Mouse (Mus musculus) intestine, embryonic 16.5 days (tissue): ENCODE results near the gene Defa2. TPM values are rescaled to one million over a fixed set of nuclear protein-coding genes. Genes with fewer than 3 reads are reported as not detected.
"Not testable (repeated sequence)": the region's sequence is repeated elsewhere in the genome, so short reads cannot be mapped to it uniquely, and the experiment has no call there.

Experiments used
- ATAC-seq: fragments of 200-750 bp; cut with Nextera tagmentation; 2 replicates; pipeline ENCODE4 v1.8.0; 2017; ENCODE audit warnings: moderate TSS enrichment, moderate library complexity
- H3K27ac ChIP-seq: fragments of 300-500 bp; sonication (generic); 2 replicates; pipeline ENCODE4 v1.5.1; 2014; ENCODE audit warnings: mild to moderate bottlenecking, low read length
- H3K27me3 ChIP-seq: fragments of 300-500 bp; sonication (generic); replicated peaks from 2 replicates; pipeline ENCODE4 v1.6.1; 2014; ENCODE audit warnings: low read length, control low read depth, mixed read lengths; ENCODE audit not compliant: control insufficient read depth, insufficient read depth
- H3K36me3 ChIP-seq: fragments of 300-500 bp; sonication (generic); 2 replicates; pipeline ENCODE4 v1.6.1; 2014; ENCODE audit warnings: low read length, control low read depth; ENCODE audit not compliant: control insufficient read depth, insufficient read depth
- H3K4me1 ChIP-seq: fragments of 300-500 bp; sonication (generic); 2 replicates; pipeline ENCODE4 v1.6.1; 2014; ENCODE audit warnings: low read length, control low read depth, mixed read lengths; ENCODE audit not compliant: control insufficient read depth, insufficient read depth
- H3K4me2 ChIP-seq: fragments of 300-500 bp; sonication (generic); 2 replicates; pipeline ENCODE4 v1.6.1; 2014; ENCODE audit warnings: low read depth, low read length, control low read depth
- H3K4me3 ChIP-seq: fragments of 300-500 bp; sonication (generic); 2 replicates; pipeline ENCODE4 v1.5.1; 2014; ENCODE audit warnings: mild to moderate bottlenecking, low read length
- H3K9ac ChIP-seq: fragments of 300-500 bp; sonication (generic); 2 replicates; pipeline ENCODE4 v1.6.1; 2014; ENCODE audit warnings: low read depth, low read length
- H3K9me3 ChIP-seq: fragments of 300-500 bp; sonication (generic); 2 replicates; pipeline ENCODE4 v1.6.1; 2016; ENCODE audit warnings: low read length, control low read depth; ENCODE audit not compliant: control insufficient read depth
- WGBS: fragments of 180-500 bp; shearing (Covaris S2); extraction: QIAGEN DNeasy Blood & Tissue Kit; methylation state at CpG from one replicate; pipeline ENCODE4 v1.1.7; 2014; 5-methylcytosine and 5-hydroxymethylcytosine counted together
- polyA plus RNA-seq: library from polyadenylated mRNA; unstranded; fragments of >200 nt; fragmentation: Nextera tagmentation; extraction: Ambion mirVana; gene quantifications from 2 replicates; pipeline ENCODE4 v1.2.1, GENCODE M21; 2015

Gene Defa2
- 0.83 TPM in 1 of 2 replicates, not detected in the other for polyA plus RNA-seq

- not testable (repeated sequence) for ATAC-seq, H3K27ac ChIP-seq, H3K36me3 ChIP-seq, H3K9ac ChIP-seq, H3K4me2 ChIP-seq, H3K4me1 ChIP-seq, H3K27me3 ChIP-seq, H3K4me3 ChIP-seq, H3K9me3 ChIP-seq
- no CpG with 5 or more reads among the region's 2 CpGs for WGBS
These were observed at the start of gene Defa2 for GRCm38 (mm10) chr8:21378215-21378614. Gene Defa2 (plus strand): TSS chr8:21378515.

- WGBS, result no CpG with 5 or more reads among the region's 2 CpGs
- not testable (repeated sequence) for H3K27ac ChIP-seq, H3K4me1 ChIP-seq, H3K9me3 ChIP-seq, H3K36me3 ChIP-seq, H3K4me3 ChIP-seq, H3K27me3 ChIP-seq, ATAC-seq, H3K9ac ChIP-seq, H3K4me2 ChIP-seq
These were observed 13.2 kb downstream of the Defa2 start, which contains the start of gene Defa33 for GRCm38 (mm10) chr8:21391511-21391910. Gene Defa33 (plus strand): TSS chr8:21391811.

GRCm38 (mm10) chr8:21427111-21427510 lies 48.8 kb downstream of the Defa2 start, which contains the start of gene Defa36:
Gene Defa36 (plus strand): TSS chr8:21427411.
- WGBS, result no CpG with 5 or more reads among the region's 1 CpGs
- not testable (repeated sequence) for H3K4me2 ChIP-seq, H3K4me1 ChIP-seq, H3K27ac ChIP-seq, H3K27me3 ChIP-seq, H3K4me3 ChIP-seq, ATAC-seq, H3K9me3 ChIP-seq, H3K36me3 ChIP-seq, H3K9ac ChIP-seq

Other genes with a start within 250 kb of the Defa2 start
- gene Defa30, start 243.9 kb upstream of the Defa2 start, polyA plus RNA-seq, result 0.69 and 1.5 TPM in 2 replicates
- not detected in 2 replicates for gene Defa22, start 216.2 kb upstream of the Defa2 start, polyA plus RNA-seq
- gene Defa31, start 186.9 kb upstream of the Defa2 start, polyA plus RNA-seq, result not detected in 2 replicates
- not detected in 2 replicates for gene Gm15293, start 177.0 kb upstream of the Defa2 start, polyA plus RNA-seq
- not detected in 2 replicates for gene Gm15292, start 128.8 kb upstream of the Defa2 start, polyA plus RNA-seq
- gene Defa27, start 63.0 kb upstream of the Defa2 start, polyA plus RNA-seq, result not detected in 2 replicates
- gene Defa29, start 51.5 kb upstream of the Defa2 start, polyA plus RNA-seq, result not detected in 2 replicates
- gene Defa33, start 13.3 kb downstream of the Defa2 start, polyA plus RNA-seq, result not detected in 2 replicates
- gene Defa36, start 48.9 kb downstream of the Defa2 start, polyA plus RNA-seq, result not detected in 2 replicates
- gene Gm7849, start 78.0 kb downstream of the Defa2 start, polyA plus RNA-seq, result 11.5 TPM in 1 of 2 replicates, not detected in the other
- 0.86 and 2.0 TPM in 2 replicates for gene Defa20, start 130.7 kb downstream of the Defa2 start, polyA plus RNA-seq
- gene Defa32, start 150.5 kb downstream of the Defa2 start, polyA plus RNA-seq, result 1.1 TPM in 1 of 2 replicates, not detected in the other
- 0.39 and 1.1 TPM in 2 replicates for gene Defa37, start 186.9 kb downstream of the Defa2 start, polyA plus RNA-seq
- gene Defa28, start 204.5 kb downstream of the Defa2 start, polyA plus RNA-seq, result 0.39 TPM in 1 of 2 replicates, not detected in the other
- gene Gm7861, start 216.0 kb downstream of the Defa2 start, polyA plus RNA-seq, result 11.5 and 21.0 TPM in 2 replicates
- 1.2 and 1.5 TPM in 2 replicates for gene Defa26, start 239.7 kb downstream of the Defa2 start, polyA plus RNA-seq